Mouse (Mus musculus): ENCODE measurements around the gene Pheta2.
A peak's percentile ranks its signal among the peaks of the same experiment; 100 is the strongest.
"Not testable (repeated sequence)": the region's sequence is repeated elsewhere in the genome, so short reads cannot be mapped to it uniquely, and the experiment has no call there.

Gene Pheta2

GRCm38 (mm10) chr15:82376393-82377138 is 37.8 kb downstream of the Pheta2 start:
- no peak for TF ChIP-seq GATA4 (IDR thresholded peaks at IDR 0.05; ENCODE audit: insufficient replicate concordance, low read length)

DNA sequence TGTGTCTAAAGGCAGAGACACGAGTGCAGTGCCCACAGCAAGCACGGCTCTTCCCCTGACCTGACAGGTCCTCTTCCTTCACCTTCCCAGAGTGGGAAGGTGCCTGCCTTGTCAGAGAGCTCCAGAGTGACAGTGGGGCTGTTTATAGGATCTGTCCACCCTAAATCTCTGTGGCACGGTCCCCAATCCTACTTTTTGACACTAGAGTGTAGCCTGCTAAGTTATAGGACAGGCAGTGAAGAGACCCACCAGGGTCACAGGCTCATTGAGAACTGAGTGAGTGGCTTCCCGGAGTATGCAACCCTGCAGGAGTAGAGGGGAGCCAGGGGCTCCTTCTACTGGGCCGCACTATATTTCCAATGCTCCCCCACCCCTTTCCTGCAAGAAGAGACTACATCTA is 39.0 kb downstream of the Pheta2 start:
- no peak for TF ChIP-seq GATA4 (IDR thresholded peaks at IDR 0.05; ENCODE audit: insufficient replicate concordance, low read length)

DNA sequence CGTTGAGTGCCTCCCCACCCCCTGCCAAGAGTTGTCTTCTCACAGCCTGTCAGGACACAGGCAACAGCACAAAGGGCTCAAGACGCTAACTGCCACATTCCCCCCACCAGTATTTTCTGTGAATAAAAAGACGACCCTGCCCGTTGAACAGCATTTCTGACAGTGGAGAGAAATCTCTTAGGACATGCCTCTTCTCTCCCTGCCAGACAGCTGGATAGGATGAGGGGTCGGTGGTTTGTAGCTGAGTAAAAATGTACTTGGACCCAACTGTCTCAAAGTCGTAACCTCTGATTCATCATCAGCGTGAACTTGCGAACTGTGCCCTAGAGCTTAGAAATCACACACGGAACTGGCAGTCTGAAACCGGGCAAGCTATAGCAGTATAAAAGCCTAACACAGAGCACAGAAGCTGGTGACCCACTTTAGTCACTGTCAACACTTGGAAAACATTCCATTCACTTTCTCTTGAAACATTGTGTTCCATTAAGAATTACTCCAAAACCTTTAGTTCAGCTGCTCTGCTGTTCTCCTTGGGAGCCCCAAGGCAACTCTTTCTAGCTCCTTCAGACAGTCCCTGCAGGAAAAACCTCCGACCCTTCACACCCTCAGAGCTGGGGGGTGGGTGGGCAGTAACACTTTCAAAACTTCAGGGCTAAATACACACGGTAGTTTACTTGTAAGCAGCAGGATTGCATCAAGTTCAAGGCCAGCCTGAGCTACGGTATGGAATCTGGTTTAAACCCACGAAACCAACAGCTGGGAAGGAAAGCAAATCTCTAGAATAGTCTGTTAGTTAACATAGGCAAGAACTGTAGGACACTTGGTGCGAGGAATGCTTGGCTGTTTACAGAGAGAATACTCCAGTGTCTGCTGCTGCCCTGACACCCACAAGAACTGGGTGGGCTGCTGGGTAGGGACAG is 39.8 kb downstream of the Pheta2 start:
- no peak for TF ChIP-seq GATA4 (IDR thresholded peaks at IDR 0.05; ENCODE audit: insufficient replicate concordance, low read length)

- TF ChIP-seq GATA4 (IDR thresholded peaks at IDR 0.05; ENCODE audit: insufficient replicate concordance, low read length) = peak; percentile 96
These were observed 40.7 kb downstream of the Pheta2 start for GRCm38 (mm10) chr15:82379511-82379870.

- peak; percentile 54; the same call in 1 of the 2 replicates for TF ChIP-seq GATA4 (IDR thresholded peaks at IDR 0.05; ENCODE audit: insufficient replicate concordance, low read length)
These were observed 41.4 kb downstream of the Pheta2 start, which contains the start of gene Cyp2d22 for GRCm38 (mm10) chr15:82379871-82380713. Gene Cyp2d22 (minus strand): TSS chr15:82380260.

- no peak; the same call in 1 of the 2 replicates for TF ChIP-seq GATA4 (IDR thresholded peaks at IDR 0.05; ENCODE audit: insufficient replicate concordance, low read length)
These were observed 41.9 kb downstream of the Pheta2 start for GRCm38 (mm10) chr15:82380714-82381062.

- TF ChIP-seq GATA4 (IDR thresholded peaks at IDR 0.05; ENCODE audit: insufficient replicate concordance, low read length) = peak; percentile 89
These were observed 43.7 kb downstream of the Pheta2 start for GRCm38 (mm10) chr15:82382441-82382840.

GRCm38 (mm10) chr15:82385729-82386128 is 47.0 kb downstream of the Pheta2 start:
- TF ChIP-seq GATA4 (IDR thresholded peaks at IDR 0.05; ENCODE audit: insufficient replicate concordance, low read length) = no peak

DNA sequence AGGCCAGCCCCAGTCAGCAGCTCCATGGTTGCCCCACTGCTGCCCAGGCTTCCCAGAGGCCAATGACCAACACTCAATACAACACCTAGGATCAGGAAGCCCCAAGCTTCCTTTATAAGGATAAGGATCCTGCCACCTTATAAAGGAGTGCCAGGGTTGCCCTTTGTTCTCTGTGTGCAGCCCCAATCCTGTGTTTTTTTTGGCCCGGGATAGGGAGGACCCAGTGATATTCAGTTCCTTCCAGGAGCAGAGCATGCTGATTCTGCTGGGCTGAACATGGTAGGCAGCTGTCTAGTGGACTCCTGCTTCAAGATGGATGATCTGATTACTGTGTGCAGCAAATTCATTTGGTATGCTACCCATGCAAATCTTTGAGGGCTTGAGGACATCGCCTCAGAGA is 55.2 kb downstream of the Pheta2 start, which contains the start of gene Cyp2d11:
Cyp2d11 (minus strand) TSS at position 101 of the 400 bp plus-strand sequence.
- TF ChIP-seq GATA4 (IDR thresholded peaks at IDR 0.05; ENCODE audit: insufficient replicate concordance, low read length) = not testable (repeated sequence)
